ENCODE assay signal across 11 mouse cellular contexts in genomic region chr17:25656142-25656825, GRCm38 (mm10).
DNase-seq lines count a peak whose midpoint lies in the region; ATAC-seq lines count a peak whose summit lies in the region.
"Had no signal": no experiment of that assay in that cellular context is flagged by ENCODE, and none has a peak within 500 bp of the region (broad histone marks: within the 10 kb centered on the region; RNA-seq: fewer than 3 reads in every experiment).

No protein-coding gene starts in this region.

- 75% methylated on average over 12 of the region's 12 CpGs for WGBS in midbrain, embryonic 13.5 days
- WGBS in midbrain, embryonic 14.5 days: 77% methylated on average over 12 of the region's 12 CpGs
- WGBS in intestine, embryonic 16.5 days: 47% methylated on average over 12 of the region's 12 CpGs
- 40% methylated on average over 12 of the region's 12 CpGs for WGBS in stomach, embryonic 15.5 days

- peaks cover 22% of the 10 kb centered on the region; the same call in 1 of the 2 replicates for H3K36me3 ChIP-seq in midbrain, embryonic 13.5 days
- H3K36me3 ChIP-seq in midbrain, embryonic 14.5 days (ENCODE audit: control insufficient read depth, insufficient read depth, low read length): peaks cover 4% of the 10 kb centered on the region
- H3K36me3 ChIP-seq in intestine, embryonic 16.5 days (ENCODE audit: control insufficient read depth, insufficient read depth, low read length): no peaks in the 10 kb centered on the region
- H3K36me3 ChIP-seq in stomach, embryonic 15.5 days: no peaks in the 10 kb centered on the region

- H3K4me1 ChIP-seq in midbrain, embryonic 13.5 days (replicated peaks): peaks cover 5% of the 10 kb centered on the region
- no peaks in the 10 kb centered on the region for H3K4me1 ChIP-seq in midbrain, embryonic 14.5 days (ENCODE audit: control insufficient read depth, insufficient read depth, low read length)
- peaks cover 15% of the 10 kb centered on the region for H3K4me1 ChIP-seq in intestine, embryonic 16.5 days (ENCODE audit: control insufficient read depth, insufficient read depth, low read length)
- H3K4me1 ChIP-seq in stomach, embryonic 15.5 days: peaks cover 15% of the 10 kb centered on the region

- H3K4me3 ChIP-seq in midbrain, embryonic 13.5 days (replicated peaks): no peak overlapping the region
- no peak overlapping the region for H3K4me3 ChIP-seq in midbrain, embryonic 14.5 days (replicated peaks; ENCODE audit: low read depth, low read length)
- H3K4me3 ChIP-seq in intestine, embryonic 16.5 days (ENCODE audit: low read length): no peak overlapping the region
- no peak overlapping the region for H3K4me3 ChIP-seq in stomach, embryonic 15.5 days (replicated peaks)

- 0 out of 2 replicates have a peak overlapping the region, but pooled peaks have one; percentile 9 for H3K27ac ChIP-seq in midbrain, embryonic 13.5 days
- H3K27ac ChIP-seq in midbrain, embryonic 14.5 days (replicated peaks; ENCODE audit: low read depth, low read length): no peak overlapping the region
- no peak overlapping the region for H3K27ac ChIP-seq in intestine, embryonic 16.5 days (ENCODE audit: low read length)
- H3K27ac ChIP-seq in stomach, embryonic 15.5 days: peak overlapping the region; percentile 75

- no peak overlapping the region for H3K4me2 ChIP-seq in midbrain, embryonic 13.5 days (replicated peaks)
- H3K4me2 ChIP-seq in midbrain, embryonic 14.5 days (ENCODE audit: low read length): no peak overlapping the region
- H3K4me2 ChIP-seq in intestine, embryonic 16.5 days (ENCODE audit: low read depth, low read length): no peak overlapping the region
- no peak overlapping the region for H3K4me2 ChIP-seq in stomach, embryonic 15.5 days

- no peaks in the 10 kb centered on the region for H3K9me3 ChIP-seq in midbrain, embryonic 13.5 days
- no peaks in the 10 kb centered on the region for H3K9me3 ChIP-seq in midbrain, embryonic 14.5 days (ENCODE audit: control insufficient read depth, low read length)
- H3K9me3 ChIP-seq in intestine, embryonic 16.5 days (ENCODE audit: control insufficient read depth, low read length): no peaks in the 10 kb centered on the region
- H3K9me3 ChIP-seq in stomach, embryonic 15.5 days: no peaks in the 10 kb centered on the region

- 0 out of 2 replicates have a peak overlapping the region, but pooled peaks have one; percentile 23 for H3K9ac ChIP-seq in midbrain, embryonic 13.5 days (replicated peaks)
- H3K9ac ChIP-seq in midbrain, embryonic 14.5 days (replicated peaks; ENCODE audit: low read length): no peak overlapping the region
- H3K9ac ChIP-seq in intestine, embryonic 16.5 days (ENCODE audit: low read depth, low read length): 0 out of 2 replicates have a peak overlapping the region, but pooled peaks have one; percentile 3
- no peak overlapping the region for H3K9ac ChIP-seq in stomach, embryonic 15.5 days
- H3K9ac ChIP-seq: liver, postnatal 0 days had no signal

- ATAC-seq in midbrain, embryonic 13.5 days: 0 out of 2 replicates have a peak, but pooled peaks have one; percentile 17
- ATAC-seq in midbrain, embryonic 14.5 days (ENCODE audit: low FRiP score, low TSS enrichment): no peak
- ATAC-seq in intestine, embryonic 16.5 days: peak; percentile 62
- peak; percentile 38; the same call in 1 of the 2 replicates for ATAC-seq in stomach, embryonic 15.5 days (ENCODE audit: insufficient read depth, low FRiP score, low read depth)
- ATAC-seq: liver, postnatal 0 days had no signal

- intact Hi-C loops in gastrocnemius, postnatal 14 days (cut with DNase I; ENCODE audit: low total_unique reads): no loop called here
- intact Hi-C loops in left cerebral cortex, postnatal 10 days (cut with DNase I): no loop called here

- DNase-seq in gastrocnemius, postnatal 14 days: peak; percentile 28
- no peak for DNase-seq in gastrocnemius, adult 8-10 months (ENCODE audit: low spot score in 2 of 2)
- no peak for DNase-seq in midbrain, embryonic 14.5 days
- no peak for DNase-seq in layer of hippocampus, postnatal 10 days (ENCODE audit: low spot score in 2 of 2)
- DNase-seq in left cerebral cortex, postnatal 10 days (ENCODE audit: extremely low spot score in 1 of 2, low spot score in 2 of 2): no peak
- DNase-seq: cerebellum, postnatal 14 days; heart, postnatal 4 days; liver, postnatal 0 days had no signal

- H3K27me3 ChIP-seq in midbrain, embryonic 13.5 days: no peaks in the 10 kb centered on the region
- H3K27me3 ChIP-seq in midbrain, embryonic 14.5 days (ENCODE audit: control insufficient read depth, insufficient read depth, low read length): no peaks in the 10 kb centered on the region
- H3K27me3 ChIP-seq in intestine, embryonic 16.5 days (replicated peaks; ENCODE audit: control insufficient read depth, insufficient read depth, low read length): no peaks in the 10 kb centered on the region
- no peaks in the 10 kb centered on the region for H3K27me3 ChIP-seq in stomach, embryonic 15.5 days (replicated peaks)

Comparison
In these comparisons a context has a peak if more than half of its experiments do, and no peak if none do; other contexts are left out.
1. H3K27ac ChIP-seq: peak in midbrain, embryonic 13.5 days (single experiment) and stomach, embryonic 15.5 days (single experiment); none in midbrain, embryonic 14.5 days (single experiment) and intestine, embryonic 16.5 days (single experiment).
2. H3K9ac ChIP-seq: peak in midbrain, embryonic 13.5 days (single experiment) and intestine, embryonic 16.5 days (single experiment); none in midbrain, embryonic 14.5 days (single experiment) and stomach, embryonic 15.5 days (single experiment).